Mouse (Mus musculus): Measurements from ENCODE around the gene Slc35g1. TPM values are rescaled to one million over a fixed set of nuclear protein-coding genes. Genes with fewer than 3 reads are reported as not detected.
A peak's percentile ranks its signal among the peaks of the same experiment; 100 is the strongest.

Gene Slc35g1
- polyA plus RNA-seq, 1 experiment from 2014 or later = 3.7 TPM

DNA sequence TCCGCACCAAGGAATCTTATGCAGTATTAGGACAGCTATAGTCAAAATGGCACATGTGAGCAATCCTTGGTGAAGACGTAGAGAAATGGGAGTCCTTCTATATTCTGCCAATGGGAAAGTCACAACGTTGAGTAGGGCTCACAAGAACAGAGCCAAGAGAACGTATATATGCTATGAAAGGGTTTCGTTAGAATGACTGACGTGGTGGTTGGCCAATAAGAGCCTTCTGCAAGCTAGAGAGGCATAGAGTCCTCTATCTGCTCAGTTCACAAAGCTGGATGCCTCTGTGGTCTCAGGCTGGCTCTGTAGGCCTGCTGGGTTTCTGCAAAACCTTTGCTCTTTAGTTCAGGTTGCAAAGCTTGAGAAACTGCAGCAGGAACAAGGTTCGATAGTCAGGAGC, 35.5 kb downstream of the Slc35g1 start:
- H3K4me2 ChIP-seq (replicated peaks) = no peak overlapping the region
- H3K9me3 ChIP-seq = peaks cover 9% of the 10 kb centered on the region; the same call in 1 of the 2 replicates
- ATAC-seq (ENCODE audit: low FRiP score, low read depth) = no peak
- H3K27me3 ChIP-seq = no peaks in the 10 kb centered on the region
- no peaks in the 10 kb centered on the region for H3K36me3 ChIP-seq
- H3K9ac ChIP-seq = no peak overlapping the region
- H3K27ac ChIP-seq = no peak overlapping the region
- H3K4me3 ChIP-seq = no peak overlapping the region
- H3K4me1 ChIP-seq = no peaks in the 10 kb centered on the region
- WGBS = 85% methylated on average over 7 of the region's 7 CpGs

DNA sequence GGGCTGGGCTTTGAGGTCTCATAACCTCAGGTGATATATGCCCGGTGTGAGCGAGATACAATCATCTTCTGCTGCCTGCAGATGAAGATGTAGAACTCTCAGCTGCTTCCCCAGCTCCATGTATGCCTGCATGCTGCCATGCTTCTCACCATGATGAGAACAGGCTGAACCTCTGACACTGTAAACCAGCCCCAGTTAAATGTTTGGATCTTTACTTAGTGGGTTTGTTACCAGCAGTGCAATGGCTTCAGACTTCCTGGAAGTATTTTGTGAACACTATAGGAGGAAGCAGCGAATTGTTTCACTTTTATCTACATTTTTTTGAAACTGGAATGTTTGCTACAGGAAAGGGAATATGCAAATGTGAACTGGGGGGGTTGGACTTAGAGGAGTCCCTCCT, 36.2 kb downstream of the Slc35g1 start:
- H3K4me3 ChIP-seq = no peak overlapping the region
- no peak for ATAC-seq (ENCODE audit: low FRiP score, low read depth)
- no peaks in the 10 kb centered on the region for H3K36me3 ChIP-seq
- peaks cover 10% of the 10 kb centered on the region; the same call in 1 of the 2 replicates for H3K9me3 ChIP-seq
- H3K27ac ChIP-seq = no peak overlapping the region
- no peaks in the 10 kb centered on the region for H3K4me1 ChIP-seq
- H3K27me3 ChIP-seq = no peaks in the 10 kb centered on the region
- WGBS = 84% methylated on average over 3 of the region's 3 CpGs
- H3K4me2 ChIP-seq (replicated peaks) = no peak overlapping the region
- H3K9ac ChIP-seq = no peak overlapping the region

DNA sequence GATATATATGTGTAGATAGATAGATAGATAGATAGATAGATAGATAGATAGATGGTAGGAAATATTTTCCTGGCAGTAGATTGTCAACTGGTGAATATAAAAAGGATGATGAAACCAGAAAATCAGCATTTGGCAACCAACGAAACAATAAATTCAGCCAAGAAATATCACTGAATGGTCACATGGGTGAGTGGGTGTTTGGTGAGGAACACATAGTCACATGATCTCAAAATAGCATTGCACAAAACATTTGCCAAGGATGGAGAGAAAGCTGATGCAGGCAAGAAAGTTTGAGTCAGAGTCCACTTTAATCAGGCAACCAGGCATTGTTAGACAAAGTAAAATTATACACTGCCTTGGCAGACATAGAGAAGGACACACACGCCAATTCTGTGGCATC, 37.6 kb downstream of the Slc35g1 start:
- no peaks in the 10 kb centered on the region for H3K27me3 ChIP-seq
- no peak overlapping the region for H3K4me3 ChIP-seq
- ATAC-seq (ENCODE audit: low FRiP score, low read depth) = no peak
- H3K36me3 ChIP-seq = no peaks in the 10 kb centered on the region
- no peak overlapping the region for H3K9ac ChIP-seq
- no peak overlapping the region for H3K27ac ChIP-seq
- WGBS = 88% methylated on average over 2 of the region's 2 CpGs
- peaks cover 10% of the 10 kb centered on the region; the same call in 1 of the 2 replicates for H3K9me3 ChIP-seq
- no peaks in the 10 kb centered on the region for H3K4me1 ChIP-seq
- no peak overlapping the region for H3K4me2 ChIP-seq (replicated peaks)

DNA sequence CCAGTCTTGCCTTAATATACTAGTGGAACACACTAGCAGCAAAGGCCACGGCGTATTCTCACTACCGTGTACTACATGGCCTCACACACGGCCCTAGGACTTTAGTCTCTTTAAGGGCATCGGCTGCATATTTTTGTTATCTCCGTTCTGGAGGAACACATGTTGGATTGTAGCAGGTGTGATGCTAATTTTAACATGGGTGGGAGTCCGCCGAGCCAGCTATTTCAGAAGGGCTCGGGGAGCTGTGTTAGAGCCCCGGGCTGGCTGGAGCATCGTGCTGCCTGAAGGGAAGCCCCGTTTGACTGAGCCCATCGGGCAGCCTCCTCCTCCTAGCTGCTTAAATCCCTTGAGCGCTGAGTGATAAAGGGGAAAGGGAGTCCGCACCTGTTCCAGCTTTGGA, 39.4 kb downstream of the Slc35g1 start:
- WGBS = 89% methylated on average over 15 of the region's 15 CpGs
- Histone ChIP-seq H3K4me3 (no peak overlapping the region), H3K9ac (no peak overlapping the region), H3K9me3 (peaks cover 10% of the 10 kb centered on the region; the same call in 1 of the 2 replicates), H3K27me3 (no peaks in the 10 kb centered on the region), H3K36me3 (no peaks in the 10 kb centered on the region), H3K4me2 (replicated peaks) (no peak overlapping the region), H3K4me1 (no peaks in the 10 kb centered on the region), H3K27ac (no peak overlapping the region)
- peak; percentile 61; the same call in 1 of the 2 replicates for ATAC-seq (ENCODE audit: low FRiP score, low read depth)

DNA sequence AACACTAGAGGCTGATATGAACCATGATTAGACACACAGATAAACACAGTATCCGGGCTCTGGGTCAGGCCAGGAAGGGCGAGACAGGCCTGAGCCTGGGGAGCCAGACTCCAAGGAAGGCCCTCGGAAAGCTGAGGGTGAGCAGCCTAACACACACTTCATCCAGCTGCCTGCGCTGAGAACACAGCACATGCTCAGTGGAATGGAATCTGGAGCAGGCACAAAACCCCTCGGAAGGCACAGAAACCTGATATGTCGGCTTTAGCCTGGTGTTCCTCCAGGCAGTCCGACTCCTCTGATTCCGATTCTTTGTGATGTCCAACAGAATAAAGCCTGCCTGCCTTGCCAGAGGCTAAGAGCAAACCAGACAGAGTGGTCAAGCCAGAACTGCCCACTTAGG, 46.1 kb downstream of the Slc35g1 start:
- no peaks in the 10 kb centered on the region for H3K9me3 ChIP-seq
- ATAC-seq (ENCODE audit: low FRiP score, low read depth) = 0 out of 2 replicates have a peak, but pooled peaks have one; percentile 32
- no peak overlapping the region for H3K9ac ChIP-seq
- peaks cover 5% of the 10 kb centered on the region; the same call in 1 of the 2 replicates for H3K4me1 ChIP-seq
- H3K4me2 ChIP-seq (replicated peaks) = no peak overlapping the region
- WGBS = 48% methylated on average over 8 of the region's 8 CpGs
- no peak overlapping the region for H3K4me3 ChIP-seq
- no peaks in the 10 kb centered on the region for H3K27me3 ChIP-seq
- H3K36me3 ChIP-seq = no peaks in the 10 kb centered on the region
- H3K27ac ChIP-seq = no peak overlapping the region

DNA sequence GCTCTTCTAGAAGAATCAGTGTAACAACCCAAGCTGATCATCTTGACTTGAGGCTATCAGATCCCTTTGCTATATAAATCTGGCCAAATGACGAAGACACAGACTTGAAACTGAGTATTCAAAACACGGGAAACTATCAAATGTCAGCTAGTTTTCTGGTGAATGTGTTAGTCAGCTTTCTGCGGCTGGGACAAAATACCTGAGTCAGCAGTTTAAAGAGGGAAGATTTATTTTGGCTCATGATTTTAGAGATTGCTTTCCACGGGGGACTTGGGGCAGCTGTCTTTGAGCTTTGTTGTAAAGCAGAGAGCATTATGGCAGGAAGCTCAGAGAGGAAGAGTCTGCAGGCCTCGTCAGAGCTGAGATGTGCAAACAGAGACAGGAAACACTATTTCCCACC, 50.0 kb downstream of the Slc35g1 start:
- Histone ChIP-seq H3K4me2 (replicated peaks) (no peak overlapping the region), H3K4me1 (peaks cover 14% of the 10 kb centered on the region), H3K27ac (no peak overlapping the region), H3K4me3 (no peak overlapping the region), H3K9ac (no peak overlapping the region), H3K36me3 (no peaks in the 10 kb centered on the region), H3K9me3 (no peaks in the 10 kb centered on the region), H3K27me3 (no peaks in the 10 kb centered on the region)
- ATAC-seq (ENCODE audit: low FRiP score, low read depth) = no peak
- 64% methylated on average over 5 of the region's 5 CpGs for WGBS

Other genes starting within 250 kb of the Slc35g1 start
- gene Fra10ac1, start 171.8 kb upstream of the Slc35g1 start, polyA plus RNA-seq (2015; fragmentation: Nextera tagmentation; extraction: Ambion mirVana) = 43.9 and 44.2 TPM in 2 replicates
- 1.8 and 1.9 TPM in 2 replicates for gene Lgi1, start 131.4 kb upstream of the Slc35g1 start, polyA plus RNA-seq (2015; fragmentation: Nextera tagmentation; extraction: Ambion mirVana)
- gene Plce1, start 85.1 kb downstream of the Slc35g1 start, polyA plus RNA-seq (2015; fragmentation: Nextera tagmentation; extraction: Ambion mirVana) = 9.4 and 10.1 TPM in 2 replicates